Mouse (Mus musculus): ENCODE data around the gene Ulk1. TPM values are rescaled to one million over a fixed set of nuclear protein-coding genes. Genes with fewer than 3 reads are reported as not detected.
A peak's percentile ranks its signal among the peaks of the same experiment; 100 is the strongest.
"Not testable (repeated sequence)": the region's sequence is repeated elsewhere in the genome, so short reads cannot be mapped to it uniquely, and the experiment has no call there.

Gene Ulk1
- polyA plus RNA-seq, 1 experiment from 2014 or later, result 19.1 TPM

DNA sequence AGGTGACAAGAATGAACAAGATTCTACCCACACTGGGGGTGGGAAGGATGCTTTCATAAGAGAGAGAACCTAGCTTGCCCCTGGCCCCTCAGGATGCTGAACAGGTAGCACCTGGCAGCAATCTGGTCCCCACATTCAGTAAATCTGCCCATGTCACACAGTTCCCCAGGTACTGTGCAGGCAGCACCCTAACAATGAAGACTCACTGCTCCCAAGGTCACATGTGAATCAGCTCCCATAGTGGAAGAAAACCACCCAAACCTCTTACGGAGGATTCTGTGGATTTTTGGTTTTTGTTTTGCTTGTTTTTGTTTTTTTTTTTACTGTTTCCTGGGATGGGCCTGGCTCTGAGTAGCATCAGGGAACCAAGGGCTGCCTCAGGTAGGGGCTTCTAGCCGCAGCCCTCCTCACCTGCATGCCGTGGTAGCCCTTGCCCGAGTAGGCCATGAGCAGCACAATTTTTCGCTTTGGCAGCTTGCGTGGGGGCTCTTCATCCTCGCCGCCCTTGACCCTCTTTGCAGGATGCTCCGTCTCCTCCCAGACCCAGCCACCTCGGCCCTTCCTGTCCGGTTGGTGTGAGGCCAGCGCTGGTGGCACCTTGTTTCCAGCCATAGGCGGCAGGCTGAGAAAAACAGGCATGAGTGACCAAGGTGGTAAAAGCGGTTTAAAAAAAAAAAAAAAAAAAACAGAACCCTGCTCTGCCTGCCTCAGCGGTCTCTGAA is 30.5 kb downstream of the Ulk1 start:
- Histone ChIP-seq H3K36me3 (peaks cover 26% of the 10 kb centered on the region), H3K4me1 (peaks cover 16% of the 10 kb centered on the region), H3K4me3 (peak overlapping the region; percentile 75), H3K9ac (peak overlapping the region; percentile 81), H3K27me3 (no peaks in the 10 kb centered on the region), H3K4me2 (peak overlapping the region; percentile 86), H3K9me3 (no peaks in the 10 kb centered on the region), H3K27ac (no peak overlapping the region)
- no peak for ATAC-seq (ENCODE audit: borderline replicate concordance, extremely low read depth, low FRiP score, low TSS enrichment)
- WGBS, result 12% methylated on average over 15 of the region's 15 CpGs

DNA sequence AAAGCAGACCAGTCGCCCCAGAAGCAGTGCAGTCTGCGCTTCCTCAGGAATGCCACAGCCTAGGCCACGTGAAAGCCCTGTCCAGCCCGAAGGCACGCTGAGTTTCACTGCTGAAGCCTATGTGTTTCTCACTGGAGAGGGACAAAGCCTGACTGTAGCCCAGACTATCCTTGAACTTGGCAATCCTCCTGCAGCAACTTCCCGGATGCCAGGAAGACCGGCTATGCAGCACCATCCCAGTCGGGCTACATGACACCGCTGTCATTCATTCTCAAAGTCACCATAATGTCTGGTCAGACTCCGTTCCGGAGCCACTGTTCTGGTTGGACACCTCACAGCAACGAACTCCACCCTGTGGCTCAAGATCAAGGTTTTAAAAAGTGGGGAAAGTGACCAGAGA is 31.6 kb downstream of the Ulk1 start:
- Histone ChIP-seq H3K4me1 (peaks cover 16% of the 10 kb centered on the region), H3K9me3 (no peaks in the 10 kb centered on the region), H3K4me2 (no peak overlapping the region), H3K4me3 (no peak overlapping the region), H3K36me3 (peaks cover 38% of the 10 kb centered on the region), H3K27me3 (no peaks in the 10 kb centered on the region), H3K9ac (no peak overlapping the region), H3K27ac (no peak overlapping the region)
- WGBS, result 88% methylated on average over 12 of the region's 12 CpGs
- no peak for ATAC-seq (ENCODE audit: borderline replicate concordance, extremely low read depth, low FRiP score, low TSS enrichment)

DNA sequence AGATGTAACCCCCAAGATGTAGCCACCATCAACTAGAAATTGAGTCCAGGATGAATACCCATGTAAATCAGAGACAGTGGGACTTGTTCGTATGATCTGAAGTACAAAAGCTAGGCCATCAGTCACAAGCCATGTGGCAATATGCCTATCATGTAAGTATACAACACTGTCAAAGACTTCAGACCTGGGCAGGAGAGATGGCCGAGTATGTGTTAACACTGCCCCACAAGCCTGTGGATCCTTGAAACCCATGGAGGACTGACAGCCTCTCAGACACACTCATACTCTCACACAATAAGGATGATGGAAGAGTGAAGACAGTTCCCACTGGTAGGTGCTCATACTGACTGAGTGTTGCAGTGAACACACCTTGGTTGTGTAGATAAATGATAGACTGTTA is 33.8 kb downstream of the Ulk1 start:
- no peak overlapping the region for H3K27ac ChIP-seq
- no peak for ATAC-seq (ENCODE audit: borderline replicate concordance, extremely low read depth, low FRiP score, low TSS enrichment)
- H3K4me2 ChIP-seq, result no peak overlapping the region
- H3K9me3 ChIP-seq, result no peaks in the 10 kb centered on the region
- H3K9ac ChIP-seq, result no peak overlapping the region
- peaks cover 16% of the 10 kb centered on the region for H3K4me1 ChIP-seq
- 80% methylated on average over 2 of the region's 2 CpGs for WGBS
- no peaks in the 10 kb centered on the region for H3K27me3 ChIP-seq
- H3K36me3 ChIP-seq, result peaks cover 43% of the 10 kb centered on the region
- H3K4me3 ChIP-seq, result no peak overlapping the region

DNA sequence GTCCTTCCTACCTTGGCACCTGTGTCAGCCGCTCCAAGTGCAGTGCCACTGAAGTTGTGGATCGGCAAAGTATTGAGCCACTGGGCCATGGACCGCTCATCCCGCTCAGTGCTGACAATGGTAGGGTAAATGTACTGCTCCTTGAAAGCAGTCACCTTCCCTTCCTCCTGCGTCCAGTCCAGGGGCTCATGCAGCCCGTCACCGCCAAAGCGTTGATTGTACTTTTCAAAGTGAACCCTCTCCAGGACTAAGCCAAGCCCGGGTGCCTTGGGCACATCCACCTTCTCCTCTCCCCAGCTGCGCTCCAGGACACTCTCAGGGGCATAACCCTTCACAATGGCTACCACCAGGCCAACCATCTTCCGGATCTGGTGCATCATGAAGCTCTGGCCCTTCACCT is 35.4 kb downstream of the Ulk1 start:
- no peaks in the 10 kb centered on the region for H3K9me3 ChIP-seq
- peaks cover 43% of the 10 kb centered on the region for H3K36me3 ChIP-seq
- no peak overlapping the region for H3K27ac ChIP-seq
- no peaks in the 10 kb centered on the region for H3K27me3 ChIP-seq
- no peak overlapping the region for H3K4me2 ChIP-seq
- ATAC-seq (ENCODE audit: borderline replicate concordance, extremely low read depth, low FRiP score, low TSS enrichment), result no peak
- no peak overlapping the region for H3K9ac ChIP-seq
- H3K4me3 ChIP-seq, result no peak overlapping the region
- H3K4me1 ChIP-seq, result peaks cover 9% of the 10 kb centered on the region
- 95% methylated on average over 11 of the region's 11 CpGs for WGBS

DNA sequence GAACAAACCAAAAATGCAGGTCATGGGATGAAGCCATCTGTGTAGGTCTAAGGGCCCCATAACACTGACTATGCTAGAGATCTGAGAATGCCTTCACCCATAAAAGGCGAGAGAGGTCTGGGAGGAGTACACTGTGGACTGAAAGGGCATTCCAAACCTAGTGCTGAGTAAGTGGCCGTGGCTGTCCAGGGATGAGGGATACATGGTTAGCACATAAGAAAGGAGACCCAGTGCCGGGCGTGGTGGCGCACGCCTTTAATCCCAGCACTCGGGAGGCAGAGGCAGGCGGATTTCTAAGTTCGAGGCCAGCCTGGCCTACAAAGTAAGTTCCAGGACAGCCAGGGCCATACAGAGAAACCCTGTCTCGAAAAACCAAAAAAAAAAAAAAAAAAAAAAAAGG is 37.0 kb downstream of the Ulk1 start:
- H3K36me3 ChIP-seq, result peaks cover 43% of the 10 kb centered on the region
- not testable (repeated sequence) for H3K4me3 ChIP-seq; H3K27me3 ChIP-seq; ATAC-seq (ENCODE audit: borderline replicate concordance, extremely low read depth, low FRiP score, low TSS enrichment); H3K9ac ChIP-seq; H3K27ac ChIP-seq; H3K4me2 ChIP-seq; H3K9me3 ChIP-seq
- 93% methylated on average over 9 of the region's 10 CpGs for WGBS
- H3K4me1 ChIP-seq, result peaks cover 17% of the 10 kb centered on the region

DNA sequence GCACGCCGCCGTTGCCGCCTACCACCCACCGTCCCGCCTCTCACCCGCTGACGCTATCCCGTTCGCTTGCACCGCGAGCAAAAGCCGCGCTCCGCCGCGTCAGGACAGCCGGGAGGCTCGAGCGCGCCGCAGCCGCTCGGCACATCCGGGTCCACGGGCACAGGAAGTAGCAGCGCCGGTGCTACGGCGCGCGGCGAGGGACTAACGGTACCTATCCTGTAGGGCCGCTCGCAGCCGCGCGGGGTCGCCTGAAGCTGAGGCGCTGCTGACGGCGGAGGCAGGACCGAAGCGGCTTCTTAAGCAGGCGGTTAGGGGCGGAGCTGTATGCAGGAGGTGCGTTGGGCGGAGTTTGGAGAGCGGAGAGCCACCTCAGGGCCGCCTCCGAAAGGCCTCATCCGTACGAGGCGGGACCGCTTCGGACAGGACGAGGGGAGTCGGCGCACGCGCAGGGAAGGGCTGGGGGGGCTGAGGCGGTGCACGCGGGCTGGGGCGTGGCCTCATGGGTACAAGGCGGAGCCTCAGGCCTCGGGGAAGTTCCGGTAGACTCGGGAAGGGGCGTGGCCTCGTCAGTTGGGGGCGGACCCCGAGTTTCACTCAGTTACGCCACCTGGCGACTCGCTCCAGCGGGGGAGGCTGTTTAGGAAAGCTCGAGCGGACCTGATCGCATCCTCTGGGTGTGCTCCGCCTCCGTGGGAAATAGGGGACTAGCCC is 39.3 kb downstream of the Ulk1 start, which contains the start of gene Ep400:
Ep400 (minus strand) TSS at position 270 of the 711 bp plus-strand sequence.
- ATAC-seq (ENCODE audit: borderline replicate concordance, extremely low read depth, low FRiP score, low TSS enrichment), result peak; percentile 99
- Histone ChIP-seq H3K9ac (peak within 1 kb of the TSS; percentile 78), H3K4me2 (peak within 1 kb of the TSS; percentile 65), H3K27ac (peak within 1 kb of the TSS; percentile 95), H3K4me1 (peaks cover 17% of the 10 kb centered on the region), H3K9me3 (no peaks in the 10 kb centered on the region), H3K36me3 (peaks cover 29% of the 10 kb centered on the region), H3K27me3 (no peaks in the 10 kb centered on the region), H3K4me3 (peak within 1 kb of the TSS; percentile 58)
- under 1% methylated on average over 83 of the region's 83 CpGs for WGBS

DNA sequence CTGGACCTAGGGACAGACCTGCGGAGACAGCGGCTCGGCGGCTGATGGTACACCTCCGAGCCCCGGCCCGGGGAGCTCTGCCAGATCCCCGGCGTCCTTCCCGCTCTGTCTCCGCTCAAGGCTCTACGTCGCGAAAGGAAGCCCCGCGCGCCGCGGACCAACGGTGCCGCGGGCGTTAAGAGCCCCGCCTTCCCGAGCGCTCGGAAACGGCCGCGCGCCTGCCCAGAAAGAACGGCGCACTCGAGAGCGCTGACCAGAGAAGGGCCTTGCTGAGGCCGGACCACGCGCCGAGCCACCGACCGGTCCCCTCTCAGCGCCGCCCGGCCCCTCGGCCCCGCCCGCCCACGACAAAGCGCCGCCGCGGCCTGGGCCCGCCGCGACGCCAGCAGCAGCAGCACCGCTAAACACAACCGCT is 39.9 kb downstream of the Ulk1 start:
- H3K4me2 ChIP-seq, result peak overlapping the region; percentile 65
- H3K27me3 ChIP-seq, result no peaks in the 10 kb centered on the region
- ATAC-seq (ENCODE audit: borderline replicate concordance, extremely low read depth, low FRiP score, low TSS enrichment), result peak; percentile 58
- H3K4me1 ChIP-seq, result peaks cover 17% of the 10 kb centered on the region
- no peaks in the 10 kb centered on the region for H3K9me3 ChIP-seq
- H3K9ac ChIP-seq, result peak overlapping the region; percentile 78
- peaks cover 23% of the 10 kb centered on the region for H3K36me3 ChIP-seq
- H3K4me3 ChIP-seq, result peak overlapping the region; percentile 58
- WGBS, result under 1% methylated on average over 55 of the region's 58 CpGs
- H3K27ac ChIP-seq, result peak overlapping the region; percentile 95

DNA sequence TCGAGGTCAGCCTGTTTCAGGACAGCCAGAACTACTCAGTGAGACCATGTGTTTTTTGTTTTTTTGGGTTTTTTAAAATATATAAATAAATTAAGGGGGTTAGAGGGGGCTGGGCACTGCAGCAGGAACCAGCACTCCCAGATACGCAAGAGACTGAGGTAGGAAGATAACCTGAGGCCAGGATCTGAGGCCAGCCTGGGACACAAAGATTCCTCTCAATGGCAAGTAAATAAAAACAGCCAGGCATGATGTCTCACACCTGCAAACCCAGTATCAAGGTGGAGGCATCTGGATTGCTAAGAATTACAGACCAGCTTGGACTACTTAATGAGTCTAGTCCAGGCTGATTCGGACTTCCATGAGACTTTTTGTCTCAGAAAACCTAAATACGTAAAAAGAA is 40.6 kb downstream of the Ulk1 start:
- H3K9ac ChIP-seq, result peak overlapping the region; percentile 78
- H3K4me1 ChIP-seq, result peaks cover 17% of the 10 kb centered on the region
- 0 out of 2 replicates have a peak overlapping the region, but pooled peaks have one; percentile 95 for H3K27ac ChIP-seq
- H3K4me2 ChIP-seq, result peak overlapping the region; percentile 65
- 47% methylated on average over 4 of the region's 4 CpGs for WGBS
- H3K9me3 ChIP-seq, result no peaks in the 10 kb centered on the region
- no peaks in the 10 kb centered on the region for H3K27me3 ChIP-seq
- peak overlapping the region; percentile 58 for H3K4me3 ChIP-seq
- peaks cover 15% of the 10 kb centered on the region for H3K36me3 ChIP-seq
- no peak for ATAC-seq (ENCODE audit: borderline replicate concordance, extremely low read depth, low FRiP score, low TSS enrichment)

DNA sequence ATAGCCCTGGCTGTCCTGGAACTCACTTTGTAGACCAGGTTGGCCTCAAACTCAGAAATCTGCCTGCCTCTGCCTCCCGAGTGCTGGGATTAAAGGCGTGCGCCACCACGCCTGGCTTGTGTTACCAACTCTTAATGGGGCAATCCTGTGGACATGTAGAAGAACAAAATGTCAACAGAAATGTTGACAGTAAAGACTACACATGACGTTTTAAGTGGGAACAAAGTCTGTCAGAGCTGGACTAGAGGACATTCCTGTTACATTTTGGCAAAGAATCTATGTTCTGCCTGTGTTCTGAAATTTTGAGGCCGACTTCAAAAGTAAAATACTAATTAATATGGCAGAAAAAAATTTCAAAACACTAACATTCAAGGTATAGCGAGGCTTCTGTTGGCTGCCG is 46.0 kb downstream of the Ulk1 start:
- no peak overlapping the region for H3K27ac ChIP-seq
- no peaks in the 10 kb centered on the region for H3K27me3 ChIP-seq
- no peak overlapping the region for H3K4me3 ChIP-seq
- no peaks in the 10 kb centered on the region for H3K9me3 ChIP-seq
- ATAC-seq (ENCODE audit: borderline replicate concordance, extremely low read depth, low FRiP score, low TSS enrichment), result no peak
- H3K4me1 ChIP-seq, result peaks cover 9% of the 10 kb centered on the region
- H3K36me3 ChIP-seq, result no peaks in the 10 kb centered on the region
- H3K9ac ChIP-seq, result no peak overlapping the region
- 91% methylated on average over 8 of the region's 8 CpGs for WGBS
- no peak overlapping the region for H3K4me2 ChIP-seq

DNA sequence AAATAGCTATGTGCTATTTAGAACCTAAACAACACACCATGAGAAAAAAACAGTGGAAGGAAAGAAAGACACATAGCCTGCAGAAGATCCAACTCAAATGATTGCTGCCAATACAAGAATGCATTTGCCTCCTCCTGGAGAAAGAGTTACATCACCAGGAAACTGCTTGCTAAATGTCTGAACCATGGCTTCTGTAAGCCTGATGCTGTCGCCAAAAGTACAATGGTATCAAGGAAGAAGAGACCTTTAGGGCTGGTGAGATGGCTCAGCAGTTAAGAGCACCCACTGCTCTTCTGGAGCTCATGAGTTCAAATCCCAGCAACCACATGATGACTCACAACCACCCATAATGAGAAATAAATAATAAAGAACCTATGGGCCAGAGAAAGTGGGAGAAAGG is 64.9 kb downstream of the Ulk1 start:
- Histone ChIP-seq H3K4me2 (no peak overlapping the region), H3K27me3 (no peaks in the 10 kb centered on the region), H3K4me1 (no peaks in the 10 kb centered on the region), H3K9ac (no peak overlapping the region), H3K4me3 (no peak overlapping the region), H3K27ac (no peak overlapping the region), H3K9me3 (no peaks in the 10 kb centered on the region), H3K36me3 (peaks cover under 1% of the 10 kb centered on the region; the same call in 1 of the 2 replicates)
- 75% methylated on average over 1 of the region's 1 CpGs for whole genome bisulfite sequencing
- no peak for ATAC-seq (ENCODE audit: borderline replicate concordance, extremely low read depth, low FRiP score, low TSS enrichment)

DNA sequence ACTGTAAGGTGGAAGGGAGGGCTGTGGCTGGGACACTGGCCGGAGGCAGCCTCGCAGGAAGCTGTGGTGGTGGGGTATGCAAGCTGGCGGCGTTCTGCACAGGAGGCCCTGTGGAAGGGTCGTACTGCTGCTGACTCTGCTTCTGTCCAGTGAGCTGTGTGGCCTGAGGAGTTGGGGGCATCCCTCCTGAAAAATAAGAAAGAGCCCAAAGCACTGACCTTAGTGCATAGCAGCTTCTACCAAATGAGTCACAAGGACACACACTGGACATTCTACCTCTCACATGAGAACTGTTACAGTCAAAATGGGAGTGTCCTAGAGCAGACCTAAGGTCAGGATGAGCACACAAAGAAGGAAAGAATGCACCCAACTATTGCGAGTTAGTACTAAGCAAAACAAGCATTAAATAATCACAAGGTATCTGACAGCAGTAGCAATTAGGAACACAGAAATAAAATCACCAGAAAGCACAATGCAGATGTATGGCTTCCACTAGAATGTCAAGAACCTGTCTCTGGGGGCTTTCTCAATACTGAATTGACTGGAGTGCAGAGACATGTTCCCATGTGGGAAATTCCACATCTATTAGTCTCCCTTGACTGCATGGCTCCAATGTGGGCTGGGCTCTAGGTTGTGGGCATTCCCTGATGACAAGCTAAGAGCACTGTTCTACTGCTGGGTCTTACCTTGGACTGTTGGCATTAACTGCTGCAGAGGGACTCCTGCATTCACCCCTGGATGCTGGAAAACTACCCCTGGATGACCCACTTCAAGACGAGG is 70.2 kb downstream of the Ulk1 start:
- no peak overlapping the region for H3K9ac ChIP-seq
- no peaks in the 10 kb centered on the region for H3K9me3 ChIP-seq
- no peaks in the 10 kb centered on the region for H3K27me3 ChIP-seq
- no peaks in the 10 kb centered on the region for H3K4me1 ChIP-seq
- no peak overlapping the region for H3K27ac ChIP-seq
- ATAC-seq (ENCODE audit: borderline replicate concordance, extremely low read depth, low FRiP score, low TSS enrichment), result no peak
- no peak overlapping the region for H3K4me2 ChIP-seq
- WGBS, result 88% methylated on average over 7 of the region's 7 CpGs
- H3K4me3 ChIP-seq, result no peak overlapping the region
- peaks cover 37% of the 10 kb centered on the region for H3K36me3 ChIP-seq

DNA sequence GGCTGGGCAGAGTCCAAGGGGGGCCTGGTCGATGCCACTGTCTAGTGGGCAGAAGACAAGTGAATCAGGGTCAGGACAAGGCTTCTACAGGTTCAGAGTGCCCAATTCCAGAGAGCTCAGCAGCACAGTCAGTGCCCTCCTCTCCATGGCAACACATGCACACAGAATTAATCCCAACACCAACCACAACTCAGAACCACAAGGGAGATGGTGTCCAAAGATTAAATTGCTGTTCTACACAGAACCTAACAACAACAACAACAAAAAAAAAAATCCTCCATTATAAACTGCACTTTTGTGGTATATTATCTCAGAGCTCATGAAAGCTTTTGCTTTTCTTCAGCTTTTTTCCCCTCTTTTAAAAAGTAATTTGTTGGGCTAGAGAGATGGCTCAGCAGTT is 74.3 kb downstream of the Ulk1 start:
- 88% methylated on average over 1 of the region's 1 CpGs for WGBS
- H3K27ac ChIP-seq, result no peak overlapping the region
- H3K4me3 ChIP-seq, result no peak overlapping the region
- no peak for ATAC-seq (ENCODE audit: borderline replicate concordance, extremely low read depth, low FRiP score, low TSS enrichment)
- no peaks in the 10 kb centered on the region for H3K27me3 ChIP-seq
- H3K9me3 ChIP-seq, result no peaks in the 10 kb centered on the region
- no peaks in the 10 kb centered on the region for H3K4me1 ChIP-seq
- no peak overlapping the region for H3K4me2 ChIP-seq
- H3K9ac ChIP-seq, result no peak overlapping the region
- H3K36me3 ChIP-seq, result peaks cover 66% of the 10 kb centered on the region
